Mouse (Mus musculus): Measurements from ENCODE around the gene Paqr8.

- TF ChIP-seq POLR2A (IDR thresholded peaks at IDR 0.05; ENCODE audit: low read depth, low read length): no peak
- no peak for TF ChIP-seq CTCF (conservative IDR thresholded peaks at IDR 0.05; ENCODE audit: insufficient read depth, insufficient read length, low read depth, low read length)
Observed at GRCm38 (mm10) chr1:20890404-20890921, at the start of gene Paqr8.

Data from kidney, adult 2 months (tissue).